Mouse (Mus musculus) liver, postnatal 0 days (tissue): ENCODE results near the gene Fam183b.

Experiments
- CTCF ChIP-seq: sonication (generic); IDR thresholded peaks from 2 replicates; pipeline ENCODE4 v1.5.1; 2016; ENCODE audit warnings: antibody characterized with exemption, low read depth
- EP300 ChIP-seq: IDR thresholded peaks from 2 replicates; pipeline ENCODE4 v1.6.1; 2016; ENCODE audit warnings: antibody characterized with exemption, low read depth, mild to moderate bottlenecking

DNA sequence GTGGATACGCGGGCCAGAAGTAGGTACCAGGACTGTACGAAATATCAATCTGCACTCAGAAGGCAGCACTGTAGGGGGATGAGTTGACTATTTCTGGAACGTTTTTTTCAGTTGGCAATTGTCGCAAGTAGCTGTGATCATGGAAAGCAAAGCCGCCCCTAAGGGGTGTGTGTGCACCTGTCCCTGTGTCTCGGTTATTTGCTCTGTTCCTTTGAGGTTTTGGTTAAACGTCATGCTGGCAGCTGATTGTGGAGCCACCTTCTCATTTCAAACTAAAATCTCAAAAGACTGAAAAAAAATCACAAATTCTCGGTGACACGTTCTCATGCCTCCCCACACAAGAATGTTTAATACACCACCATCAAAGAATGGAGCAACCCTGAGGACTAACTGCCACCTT, 14.1 kb downstream of the Fam183b start:
- TF ChIP-seq CTCF: no peak
- no peak for TF ChIP-seq EP300
